Mouse (Mus musculus) right cerebral cortex, postnatal 14 days (tissue): ENCODE data around the gene H2-Eb2.

Experiments
- DNase-seq: peaks from one replicate; pipeline ENCODE4 v3.0.0; 2022

The H2-Eb2 gene

GRCm38 (mm10) chr17:34363676-34364310 lies 38.3 kb downstream of the H2-Eb2 start:
- DNase-seq, result no peak

- no peak for DNase-seq
Observed at GRCm38 (mm10) chr17:34365031-34365430, 39.6 kb downstream of the H2-Eb2 start.

GRCm38 (mm10) chr17:34370563-34370962 lies 45.1 kb downstream of the H2-Eb2 start:
- no peak for DNase-seq

GRCm38 (mm10) chr17:34373055-34373709 lies 47.7 kb downstream of the H2-Eb2 start:
- no peak for DNase-seq

GRCm38 (mm10) chr17:34376847-34377246 lies 51.4 kb downstream of the H2-Eb2 start, which contains the start of gene Btnl1:
Gene Btnl1 (plus strand): TSS chr17:34377132.
- DNase-seq, result no peak

- no peak for DNase-seq
Observed at GRCm38 (mm10) chr17:34377450-34378209, 52.2 kb downstream of the H2-Eb2 start.

GRCm38 (mm10) chr17:34378716-34379115 lies 53.3 kb downstream of the H2-Eb2 start:
- DNase-seq, result no peak

GRCm38 (mm10) chr17:34379451-34379850 lies 54.0 kb downstream of the H2-Eb2 start:
- DNase-seq, result no peak

- no peak for DNase-seq
Observed at GRCm38 (mm10) chr17:34381876-34382275, 56.4 kb downstream of the H2-Eb2 start.

- no peak for DNase-seq
Observed at GRCm38 (mm10) chr17:34383212-34383611, 57.7 kb downstream of the H2-Eb2 start.

- no peak for DNase-seq
Observed at GRCm38 (mm10) chr17:34384699-34385098, 59.2 kb downstream of the H2-Eb2 start.

GRCm38 (mm10) chr17:34386656-34387055 lies 61.2 kb downstream of the H2-Eb2 start:
- DNase-seq, result no peak

GRCm38 (mm10) chr17:34388513-34388912 lies 63.0 kb downstream of the H2-Eb2 start:
- DNase-seq, result no peak
